Mouse (Mus musculus) frontal cortex, postnatal 14 days (tissue): ENCODE results near the gene Med20.
"Not testable (repeated sequence)": the region's sequence is repeated elsewhere in the genome, so short reads cannot be mapped to it uniquely, and the experiment has no call there.

ENCODE experiments used
- DNase-seq, 2 experiments: peaks; one replicate each; pipeline ENCODE4 v3.0.0; 2022; ENCODE audit warnings: low spot score in 2 of 2

The Med20 gene

DNA sequence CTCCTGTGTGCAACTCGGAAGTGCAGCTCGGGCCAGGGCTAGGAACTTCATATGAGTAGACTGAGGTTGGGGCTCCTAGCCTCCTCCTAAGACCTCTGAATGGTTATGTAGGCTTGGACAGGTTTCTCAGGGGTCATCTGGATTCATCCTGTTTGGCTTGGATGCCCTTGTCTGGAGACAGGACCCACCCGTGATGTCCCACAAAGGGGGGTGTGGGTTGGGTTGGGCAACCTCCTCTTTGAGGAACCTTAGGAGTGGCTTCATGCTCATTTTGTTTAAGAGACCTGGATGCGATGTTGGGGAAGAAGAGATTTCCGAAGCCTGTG is 14.6 kb upstream of the Med20 start:
- DNase-seq: no peak

DNA sequence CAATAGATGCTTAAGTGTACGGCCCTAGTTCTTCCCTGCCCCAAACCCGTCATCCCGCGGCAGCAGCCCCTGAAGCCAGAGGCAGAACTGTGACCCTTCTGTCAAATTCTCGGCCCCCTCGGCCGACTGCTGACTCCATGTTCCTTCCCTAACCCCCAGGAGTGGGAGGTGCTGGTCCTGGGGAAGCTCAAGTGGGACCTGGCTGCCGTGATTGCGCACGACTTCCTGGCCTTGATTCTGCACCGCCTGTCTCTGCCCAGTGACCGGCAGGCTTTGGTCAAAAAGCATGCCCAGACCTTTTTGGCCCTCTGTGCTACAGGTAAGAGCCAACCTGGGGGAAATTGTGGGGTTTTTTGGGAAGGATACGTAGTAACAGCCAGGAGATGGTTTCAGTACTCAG is 14.1 kb upstream of the Med20 start:
- no peak for DNase-seq

DNA sequence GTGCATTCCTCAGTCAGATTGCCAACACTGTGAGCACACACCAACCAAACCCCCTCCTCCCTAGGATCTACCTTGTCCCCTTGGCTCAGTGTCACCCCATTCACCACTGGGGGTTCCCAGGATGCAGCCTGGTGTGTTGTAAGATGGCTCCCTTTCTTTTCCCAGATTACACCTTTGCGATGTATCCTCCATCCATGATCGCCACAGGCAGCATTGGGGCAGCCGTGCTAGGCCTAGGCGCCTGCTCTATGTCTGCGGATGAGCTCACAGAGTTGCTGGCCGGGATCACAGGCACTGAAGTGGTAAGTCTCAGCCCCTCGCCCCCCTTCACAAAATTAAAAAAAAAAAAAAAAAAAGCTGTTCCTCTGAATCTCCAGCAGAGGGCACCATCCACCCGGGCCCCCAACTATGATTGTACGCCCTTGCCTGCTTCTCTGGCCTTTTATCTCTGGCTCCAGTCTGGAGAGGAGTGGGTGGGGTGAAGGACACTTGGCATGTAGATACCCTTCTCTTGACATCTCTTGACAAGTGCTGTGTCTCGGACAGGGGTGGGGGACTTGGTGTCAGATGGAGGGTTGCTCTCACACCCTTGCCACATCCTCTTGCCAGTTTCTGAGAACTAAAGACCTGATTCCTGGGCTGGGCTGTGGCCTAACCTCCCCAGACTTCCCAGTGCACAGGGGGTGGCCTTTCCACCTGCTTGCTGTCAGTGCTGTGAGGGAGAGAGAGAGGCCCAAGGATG is 13.4 kb upstream of the Med20 start:
- no peak for DNase-seq

- DNase-seq: not testable (repeated sequence)
These were observed 12.6 kb upstream of the Med20 start for GRCm38 (mm10) chr17:47598580-47599304.

DNA sequence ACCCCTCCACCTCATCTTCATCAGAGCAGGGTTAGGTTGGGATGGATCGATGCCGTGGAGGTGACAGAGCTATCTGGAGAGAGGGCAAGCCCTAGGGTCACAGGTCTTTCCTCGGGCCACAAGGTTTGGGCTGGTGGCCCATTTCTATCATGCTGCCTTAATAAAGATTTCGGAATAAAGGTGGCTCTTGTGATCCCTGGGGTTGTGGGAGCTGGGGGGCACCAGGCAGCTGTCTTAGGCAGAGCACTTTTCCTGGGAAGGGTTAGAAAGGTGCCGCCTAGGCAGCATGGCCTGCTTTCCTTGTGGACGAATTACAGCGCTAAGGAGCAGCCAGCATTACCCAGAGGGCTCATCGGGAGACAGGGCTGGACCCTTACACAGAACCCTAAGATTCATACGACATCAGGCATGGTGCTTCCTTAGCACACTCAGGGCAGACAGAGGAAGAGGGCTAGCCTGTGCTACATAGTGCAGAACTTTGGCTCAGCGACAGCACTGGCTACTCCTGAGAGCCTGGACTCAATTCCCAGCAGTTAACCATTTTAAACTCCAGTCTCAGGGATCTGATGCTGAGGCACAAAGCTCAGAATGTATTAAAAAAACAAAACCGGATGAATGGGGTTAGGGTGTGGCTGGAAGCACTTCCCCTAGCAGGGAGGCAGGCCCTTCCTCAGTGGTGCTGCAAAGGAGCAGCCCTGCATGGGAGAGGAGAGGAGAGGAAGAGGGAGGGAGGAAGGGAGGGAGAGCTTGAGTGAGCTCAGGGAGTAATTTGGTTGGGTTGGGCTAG is 11.7 kb upstream of the Med20 start:
- DNase-seq: no peak

- DNase-seq: no peak
These were observed 10.6 kb upstream of the Med20 start for GRCm38 (mm10) chr17:47600601-47601388.

GRCm38 (mm10) chr17:47601389-47601755 is 10.0 kb upstream of the Med20 start:
- no peak for DNase-seq

DNA sequence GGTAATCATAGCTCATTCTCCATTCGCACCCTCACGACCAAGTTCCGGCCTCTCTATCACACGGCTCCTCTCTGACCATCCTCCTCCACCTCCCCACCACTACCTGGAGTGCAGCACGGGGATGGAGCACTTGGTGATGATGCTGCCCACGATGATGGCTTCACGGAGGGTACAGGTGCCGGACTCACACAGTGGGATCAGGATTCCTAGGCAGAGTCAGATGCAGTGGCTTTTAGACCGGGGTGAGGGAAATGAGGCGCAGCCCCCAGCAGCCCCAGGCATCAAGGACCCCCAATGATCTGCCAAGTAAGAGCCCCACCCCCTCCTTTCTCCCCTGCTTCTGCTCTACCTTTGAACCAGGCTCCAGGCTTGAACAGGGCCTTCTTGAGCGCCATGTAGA is 9.1 kb upstream of the Med20 start:
- no peak for DNase-seq

GRCm38 (mm10) chr17:47606220-47606619 is 5.2 kb upstream of the Med20 start:
- no peak for DNase-seq

- no peak for DNase-seq
These were observed 2.2 kb upstream of the Med20 start for GRCm38 (mm10) chr17:47609182-47609581.

DNA sequence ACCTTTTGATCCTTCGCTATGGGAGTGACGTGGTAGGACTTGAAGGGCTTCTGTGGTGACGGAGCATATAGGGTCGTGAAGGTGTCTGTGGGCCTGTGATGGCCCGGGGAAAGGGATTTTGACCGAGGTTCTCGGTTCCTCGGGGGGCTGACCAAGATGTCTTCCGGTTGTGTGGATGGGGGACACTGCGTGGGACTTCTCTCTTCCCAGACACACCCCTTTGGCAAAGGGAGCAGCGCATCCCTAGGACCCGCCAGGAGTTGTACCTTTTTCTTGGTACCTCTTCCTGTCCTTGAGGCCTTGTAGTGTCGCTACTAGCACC is 240 bp downstream of the Med20 start:
- DNase-seq: no peak

DNA sequence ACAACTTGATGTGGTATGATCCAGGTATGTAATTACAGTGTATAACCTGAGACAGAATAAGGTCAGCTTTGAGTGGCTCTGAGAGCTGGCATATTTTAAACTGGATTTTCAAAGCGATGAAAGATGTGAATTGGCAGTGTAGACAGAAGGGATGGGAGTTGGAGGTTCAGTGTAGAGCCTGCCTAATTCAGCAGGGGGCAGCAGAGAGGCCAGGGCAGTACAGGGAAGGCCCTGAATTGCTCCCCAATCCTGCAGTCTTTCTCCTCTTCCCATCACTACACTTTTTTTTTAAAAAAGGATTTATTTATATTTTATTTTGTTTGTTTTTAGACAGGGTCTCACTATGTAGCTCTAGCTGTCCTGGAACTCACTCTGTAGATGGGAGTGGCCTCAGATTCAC is 2.6 kb downstream of the Med20 start:
- DNase-seq: no peak

DNA sequence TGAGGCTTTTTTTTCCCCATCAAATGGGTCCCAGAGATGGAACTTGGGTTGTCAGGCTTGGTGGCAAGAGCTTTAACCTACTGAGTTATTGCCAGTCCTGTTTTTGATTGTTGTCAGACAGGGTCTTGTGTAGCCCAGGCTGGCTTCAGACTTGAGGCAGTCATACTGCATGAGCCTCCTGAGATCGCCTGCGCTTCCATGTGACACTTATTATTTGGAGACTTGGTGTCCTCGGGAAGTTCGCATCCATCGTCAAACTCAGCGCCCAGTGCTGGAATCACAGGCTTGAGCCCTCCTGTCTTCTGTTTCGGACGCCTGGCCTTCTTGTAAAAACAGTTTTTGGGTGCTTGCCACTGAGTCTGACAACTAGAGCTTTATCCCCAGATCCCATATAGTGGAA is 4.7 kb downstream of the Med20 start:
- DNase-seq: no peak

GRCm38 (mm10) chr17:47616652-47617051 is 5.3 kb downstream of the Med20 start:
- no peak for DNase-seq

- DNase-seq: no peak
These were observed 6.4 kb downstream of the Med20 start for GRCm38 (mm10) chr17:47617605-47618307.

- no peak for DNase-seq
These were observed 7.4 kb downstream of the Med20 start for GRCm38 (mm10) chr17:47618556-47619311.

DNA sequence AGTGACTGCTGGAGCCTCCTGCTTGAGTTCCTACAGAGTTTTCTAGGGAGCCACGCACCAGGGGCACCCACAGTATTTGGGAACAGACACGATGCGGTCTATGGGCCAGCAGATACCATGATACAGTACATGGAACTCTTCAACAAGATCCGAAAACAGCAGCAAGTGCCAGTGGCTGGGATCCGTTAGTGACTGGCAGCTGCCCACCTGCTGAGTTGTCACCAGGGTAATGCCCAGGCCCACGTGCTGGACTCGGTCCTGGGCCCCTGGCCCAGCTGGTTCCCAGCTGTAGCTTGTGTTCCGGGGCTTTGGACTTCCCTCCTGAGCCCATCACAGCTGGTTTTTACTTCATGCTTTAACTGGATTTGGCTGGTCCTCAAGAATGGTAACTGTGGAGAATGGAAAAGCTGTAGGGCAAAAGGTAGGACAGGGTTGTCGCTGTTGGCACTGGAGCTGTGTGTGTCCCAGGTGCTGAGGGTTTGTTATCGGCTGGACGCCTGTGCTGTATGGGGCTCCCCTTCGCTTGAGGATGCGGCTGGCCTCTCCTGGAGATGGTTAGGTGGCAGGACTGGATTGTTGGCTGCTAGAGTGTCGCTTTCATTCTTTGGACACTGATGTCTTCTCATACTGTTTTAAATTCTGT is 11.7 kb downstream of the Med20 start:
- DNase-seq: no peak

- DNase-seq: not testable (repeated sequence)
These were observed 13.2 kb downstream of the Med20 start for GRCm38 (mm10) chr17:47624572-47624971.

GRCm38 (mm10) chr17:47625088-47625487 is 13.7 kb downstream of the Med20 start:
- DNase-seq: no peak

GRCm38 (mm10) chr17:47626031-47626430 is 14.6 kb downstream of the Med20 start:
- no peak for DNase-seq
